Mouse (Mus musculus) macrophage (primary cell): ENCODE measurements around the gene Ptch2. TPM values are rescaled to one million over a fixed set of nuclear protein-coding genes. Genes with fewer than 3 reads are reported as not detected.

Experiments used
- H3K27ac ChIP-seq: fragments of 350-480 bp; formaldehyde crosslinking; 2 replicates; pipeline ENCODE4 v1.9.0; 2021
- H3K36me3 ChIP-seq: fragments of 350-480 bp; formaldehyde crosslinking; 2 replicates; pipeline ENCODE4 v1.9.0; 2021; ENCODE audit errors: inconsistent target
- H3K4me3 ChIP-seq: fragments of 350-480 bp; formaldehyde crosslinking; 2 replicates; pipeline ENCODE4 v1.9.0; 2021; ENCODE audit errors: inconsistent target
- H3K79me2 ChIP-seq: fragments of 350-480 bp; formaldehyde crosslinking; 2 replicates; pipeline ENCODE4 v1.9.0; 2021; ENCODE audit errors: inconsistent target
- WGBS: methylation state at CpG from one replicate; pipeline ENCODE4 v1.1.7; 2026; ENCODE audit warnings: inconsistent platforms; ENCODE audit not compliant: missing documents; 5-methylcytosine and 5-hydroxymethylcytosine counted together
- polyA plus RNA-seq: library from polyadenylated mRNA; stranded (reverse); fragments of 250-400 nt; gene quantifications from 3 replicates; pipeline ENCODE4 v1.2.4, GENCODE M21; 2018; ENCODE audit warnings: inconsistent platforms

Gene Ptch2
- polyA plus RNA-seq, 1 experiment from 2014 or later = not detected

- H3K4me3 ChIP-seq = no peak overlapping the region
- no peak overlapping the region for H3K27ac ChIP-seq
- WGBS = 91% methylated on average over 5 of the region's 5 CpGs
- H3K36me3 ChIP-seq = no peaks in the 10 kb centered on the region
- H3K79me2 ChIP-seq = no peaks in the 10 kb centered on the region
Measured at GRCm38 (mm10) chr4:117115592-117115991, 19.7 kb downstream of the Ptch2 start.

- WGBS = 83% methylated on average over 7 of the region's 7 CpGs
- Histone ChIP-seq H3K79me2 (no peaks in the 10 kb centered on the region), H3K36me3 (no peaks in the 10 kb centered on the region), H3K4me3 (no peak overlapping the region), H3K27ac (no peak overlapping the region)
Measured at GRCm38 (mm10) chr4:117117931-117118330, 22.1 kb downstream of the Ptch2 start.

GRCm38 (mm10) chr4:117119636-117120035 lies 23.8 kb downstream of the Ptch2 start:
- 81% methylated on average over 5 of the region's 5 CpGs for WGBS
- H3K79me2 ChIP-seq = no peaks in the 10 kb centered on the region
- H3K36me3 ChIP-seq = no peaks in the 10 kb centered on the region
- peak overlapping the region; percentile 60 for H3K27ac ChIP-seq
- peak overlapping the region; percentile 23; the same call in 1 of the 2 replicates for H3K4me3 ChIP-seq

- peak overlapping the region; percentile 60 for H3K27ac ChIP-seq
- H3K4me3 ChIP-seq = peak overlapping the region; percentile 23
- H3K79me2 ChIP-seq = no peaks in the 10 kb centered on the region
- 9% methylated on average over 10 of the region's 10 CpGs for WGBS
- no peaks in the 10 kb centered on the region for H3K36me3 ChIP-seq
Measured at GRCm38 (mm10) chr4:117120052-117120444, 24.2 kb downstream of the Ptch2 start.

GRCm38 (mm10) chr4:117120445-117121414 lies 24.9 kb downstream of the Ptch2 start:
- Histone ChIP-seq H3K79me2 (no peaks in the 10 kb centered on the region), H3K36me3 (no peaks in the 10 kb centered on the region), H3K27ac (peak overlapping the region; percentile 60), H3K4me3 (peak overlapping the region; percentile 65)
- under 1% methylated on average over 69 of the region's 69 CpGs for WGBS

GRCm38 (mm10) chr4:117122209-117122608 lies 26.3 kb downstream of the Ptch2 start:
- no peak overlapping the region for H3K27ac ChIP-seq
- no peaks in the 10 kb centered on the region for H3K79me2 ChIP-seq
- WGBS = 91% methylated on average over 4 of the region's 4 CpGs
- H3K4me3 ChIP-seq = no peak overlapping the region
- no peaks in the 10 kb centered on the region for H3K36me3 ChIP-seq

- 77% methylated on average over 8 of the region's 9 CpGs for WGBS
- Histone ChIP-seq H3K36me3 (peaks cover 3% of the 10 kb centered on the region; the same call in 1 of the 2 replicates), H3K4me3 (no peak overlapping the region), H3K27ac (peak overlapping the region; percentile 98), H3K79me2 (no peaks in the 10 kb centered on the region)
Measured at GRCm38 (mm10) chr4:117123546-117124217, 27.8 kb downstream of the Ptch2 start.

GRCm38 (mm10) chr4:117124218-117124517 lies 28.3 kb downstream of the Ptch2 start:
- H3K36me3 ChIP-seq = peaks cover 6% of the 10 kb centered on the region; the same call in 1 of the 2 replicates
- peak overlapping the region; percentile 17; the same call in 1 of the 2 replicates for H3K4me3 ChIP-seq
- no peaks in the 10 kb centered on the region for H3K79me2 ChIP-seq
- H3K27ac ChIP-seq = peak overlapping the region; percentile 98
- WGBS = 35% methylated on average over 3 of the region's 3 CpGs

GRCm38 (mm10) chr4:117124518-117125347 lies 28.9 kb downstream of the Ptch2 start:
- Histone ChIP-seq H3K4me3 (peak overlapping the region; percentile 17; the same call in 1 of the 2 replicates), H3K79me2 (no peaks in the 10 kb centered on the region), H3K36me3 (peaks cover 6% of the 10 kb centered on the region; the same call in 1 of the 2 replicates), H3K27ac (peak overlapping the region; percentile 98)
- WGBS = 3% methylated on average over 14 of the region's 14 CpGs

GRCm38 (mm10) chr4:117125348-117125909 lies 29.6 kb downstream of the Ptch2 start, which contains the start of gene Btbd19:
Gene Btbd19, minus strand, starts transcription at chr4:117125725.
- no peaks in the 10 kb centered on the region for H3K79me2 ChIP-seq
- H3K36me3 ChIP-seq = peaks cover 6% of the 10 kb centered on the region; the same call in 1 of the 2 replicates
- H3K27ac ChIP-seq = peak within 1 kb of the TSS; percentile 98
- H3K4me3 ChIP-seq = peak within 1 kb of the TSS; percentile 17; the same call in 1 of the 2 replicates
- WGBS = 43% methylated on average over 8 of the region's 8 CpGs

GRCm38 (mm10) chr4:117125910-117126674 lies 30.2 kb downstream of the Ptch2 start:
- Histone ChIP-seq H3K36me3 (peaks cover 6% of the 10 kb centered on the region; the same call in 1 of the 2 replicates), H3K79me2 (no peaks in the 10 kb centered on the region), H3K4me3 (no peak overlapping the region), H3K27ac (peak overlapping the region; percentile 98)
- 27% methylated on average over 15 of the region's 15 CpGs for WGBS

- Histone ChIP-seq H3K79me2 (no peaks in the 10 kb centered on the region), H3K4me3 (no peak within 1 kb of the TSS)
Measured at GRCm38 (mm10) chr4:117126675-117127290, 30.9 kb downstream of the Ptch2 start, which contains the start of gene Tctex1d4. Gene Tctex1d4, plus strand, starts transcription at chr4:117126794.

More at GRCm38 (mm10) chr4:117126675-117127290, 30.9 kb downstream of the Ptch2 start, which contains the start of gene Tctex1d4:
- 64% methylated on average over 9 of the region's 9 CpGs for WGBS
- peaks cover 6% of the 10 kb centered on the region; the same call in 1 of the 2 replicates for H3K36me3 ChIP-seq
- H3K27ac ChIP-seq = peak within 1 kb of the TSS; percentile 98
